Mouse (Mus musculus) hindbrain, embryonic 16.5 days (tissue): ENCODE measurements around the gene Bcdin3d. TPM values are rescaled to one million over a fixed set of nuclear protein-coding genes. Genes with fewer than 3 reads are reported as not detected.

ENCODE experiments used
- ATAC-seq: fragments of 200-750 bp; cut with Nextera tagmentation; 2 replicates; pipeline ENCODE4 v1.8.0; 2017; ENCODE audit warnings: moderate TSS enrichment, moderate library complexity
- H3K27ac ChIP-seq: fragments of 300-500 bp; sonication (generic); 2 replicates; pipeline ENCODE4 v1.5.1; 2014; ENCODE audit warnings: low read depth, mild to moderate bottlenecking, control low read depth, low read length, moderate library complexity
- H3K27me3 ChIP-seq: fragments of 300-500 bp; sonication (generic); replicated peaks from 2 replicates; pipeline ENCODE4 v1.6.1; 2014; ENCODE audit warnings: low read length; ENCODE audit not compliant: control insufficient read depth, insufficient read depth
- H3K36me3 ChIP-seq: fragments of 300-500 bp; sonication (generic); 2 replicates; pipeline ENCODE4 v1.6.1; 2014; ENCODE audit warnings: mild to moderate bottlenecking, low read length, moderate library complexity, mixed read lengths; ENCODE audit not compliant: control insufficient read depth, insufficient read depth
- H3K4me1 ChIP-seq: fragments of 300-500 bp; sonication (generic); 2 replicates; pipeline ENCODE4 v1.6.1; 2014; ENCODE audit warnings: low read depth, low read length; ENCODE audit not compliant: control insufficient read depth, insufficient read depth
- H3K4me2 ChIP-seq: fragments of 300-500 bp; sonication (generic); 2 replicates; pipeline ENCODE4 v1.6.1; 2014; ENCODE audit warnings: mild to moderate bottlenecking, low read length, control low read depth, moderate library complexity
- H3K4me3 ChIP-seq: fragments of 300-500 bp; sonication (generic); 2 replicates; pipeline ENCODE4 v1.5.1; 2014; ENCODE audit warnings: mild to moderate bottlenecking, low read length, control low read depth, moderate library complexity
- H3K9ac ChIP-seq: fragments of 300-500 bp; sonication (generic); 2 replicates; pipeline ENCODE4 v1.6.1; 2014; ENCODE audit warnings: low read depth, mild to moderate bottlenecking, control low read depth, low read length, moderate library complexity
- H3K9me3 ChIP-seq: fragments of 300-500 bp; sonication (generic); 2 replicates; pipeline ENCODE4 v1.6.1; 2014; ENCODE audit warnings: mild to moderate bottlenecking, low read length, moderate library complexity; ENCODE audit not compliant: control insufficient read depth
- WGBS: fragments of 180-500 bp; shearing (Covaris S2); extraction: QIAGEN DNeasy Blood & Tissue Kit; methylation state at CpG from one replicate; pipeline ENCODE4 v1.1.7; 2014; 5-methylcytosine and 5-hydroxymethylcytosine counted together
- polyA plus RNA-seq: library from polyadenylated mRNA; unstranded; fragments of >200 nt; fragmentation: Nextera tagmentation; extraction: Ambion mirVana; gene quantifications from 2 replicates; pipeline ENCODE4 v1.2.1, GENCODE M21; 2015

Gene Bcdin3d
- polyA plus RNA-seq = 16.8 and 17.7 TPM in 2 replicates

DNA sequence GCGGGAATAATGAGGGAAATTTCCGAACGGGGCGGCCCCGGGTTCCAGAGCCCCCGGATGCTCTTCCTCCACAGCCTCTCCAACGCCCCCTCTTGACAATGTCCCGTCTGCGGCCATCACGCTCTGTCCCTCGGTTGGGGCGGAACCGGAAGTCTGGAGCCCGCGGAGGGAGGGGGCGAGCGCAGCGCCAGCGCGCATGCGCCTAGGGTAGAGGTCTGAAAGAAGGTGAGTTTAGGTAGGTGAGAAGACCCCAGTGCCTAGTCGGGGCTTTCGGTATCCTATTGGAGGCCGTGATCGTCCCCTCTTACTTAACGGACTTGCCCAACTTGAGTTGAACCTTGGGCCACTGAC, at the start of gene Bcdin3d:
TSS of gene Bcdin3d (minus strand) at position 155 of the 351 bp plus-strand sequence.
- H3K27ac ChIP-seq = peak within 1 kb of the TSS; percentile 73
- H3K4me3 ChIP-seq = peak within 1 kb of the TSS; percentile 70
- H3K36me3 ChIP-seq = no peaks in the 10 kb centered on the region
- peak within 1 kb of the TSS; percentile 60 for H3K4me2 ChIP-seq
- peak within 1 kb of the TSS; percentile 84 for H3K9ac ChIP-seq
- peaks cover 4% of the 10 kb centered on the region; the same call in 1 of the 2 replicates for H3K4me1 ChIP-seq
- under 1% methylated on average over 25 of the region's 26 CpGs for WGBS
- H3K27me3 ChIP-seq = no peaks in the 10 kb centered on the region
- H3K9me3 ChIP-seq = no peaks in the 10 kb centered on the region
- ATAC-seq = peak; percentile 91

DNA sequence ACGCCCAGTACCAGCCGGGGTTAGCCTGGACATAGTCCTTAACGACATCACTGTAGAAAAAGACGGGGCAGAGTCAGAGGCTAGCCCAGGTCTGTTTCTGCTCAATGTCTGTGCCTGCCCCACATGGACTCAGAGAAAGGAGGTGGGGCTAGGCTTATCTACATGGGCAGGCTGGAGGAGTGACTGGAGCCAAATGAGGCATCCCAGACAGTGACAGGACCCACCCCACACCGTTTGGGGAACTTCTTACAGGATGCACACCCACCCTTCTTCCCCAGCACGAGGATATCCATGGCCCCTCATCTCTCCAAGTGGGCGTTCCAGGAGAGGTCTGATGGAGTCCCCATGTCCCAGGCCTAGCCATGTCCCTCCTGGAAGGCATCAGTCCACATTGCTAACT, 45.8 kb upstream of the Bcdin3d start:
- H3K4me1 ChIP-seq = no peaks in the 10 kb centered on the region
- H3K4me2 ChIP-seq = no peak overlapping the region
- H3K9ac ChIP-seq = no peak overlapping the region
- no peaks in the 10 kb centered on the region for H3K27me3 ChIP-seq
- H3K9me3 ChIP-seq = no peaks in the 10 kb centered on the region
- no peak for ATAC-seq
- no peak overlapping the region for H3K27ac ChIP-seq
- 86% methylated on average over 7 of the region's 7 CpGs for WGBS
- H3K36me3 ChIP-seq = no peaks in the 10 kb centered on the region; the same call in 1 of the 2 replicates
- H3K4me3 ChIP-seq = no peak overlapping the region

DNA sequence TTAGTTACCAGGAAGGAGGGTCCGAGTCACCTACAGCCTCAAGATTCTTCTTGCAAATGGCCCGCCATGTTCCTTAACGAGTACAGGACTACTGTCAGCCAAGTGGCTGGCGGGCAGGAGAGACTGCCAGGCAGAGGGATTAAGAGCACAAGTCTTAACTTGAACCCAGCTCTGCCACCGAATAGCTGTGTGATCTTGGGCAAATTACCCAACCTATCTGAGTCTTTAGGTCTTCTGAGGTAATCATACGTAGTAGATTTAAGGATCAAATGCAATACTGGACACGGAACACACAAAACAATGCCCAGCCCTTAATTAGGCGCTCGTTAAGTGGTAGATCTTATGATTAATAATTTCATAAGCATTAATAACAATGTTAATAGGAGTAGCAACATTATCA, 45.1 kb upstream of the Bcdin3d start:
- 94% methylated on average over 9 of the region's 9 CpGs for WGBS
- H3K4me2 ChIP-seq = no peak overlapping the region

DNA sequence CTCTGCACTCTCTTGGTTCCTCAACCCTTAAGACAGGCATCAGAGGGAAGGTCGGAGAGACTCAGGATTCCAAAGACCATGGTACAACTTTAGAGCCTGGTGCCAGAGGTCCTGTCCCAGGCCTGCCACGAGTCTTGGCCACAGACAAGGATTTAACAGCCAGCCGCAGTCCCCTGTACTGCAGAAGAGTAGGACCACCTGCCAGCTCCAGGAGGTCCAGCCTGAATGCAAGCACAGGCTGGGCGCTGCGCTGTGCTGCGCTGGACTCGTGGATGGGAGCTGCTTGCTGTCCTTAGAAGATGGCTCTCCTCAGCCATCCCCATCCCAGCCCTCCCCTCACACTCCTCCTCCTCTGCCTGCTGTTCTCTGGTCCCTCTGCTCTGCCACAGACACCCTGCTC, 43.2 kb upstream of the Bcdin3d start:
- H3K9me3 ChIP-seq = no peaks in the 10 kb centered on the region
- H3K4me2 ChIP-seq = no peak overlapping the region
- no peak overlapping the region for H3K4me3 ChIP-seq
- ATAC-seq = no peak
- no peaks in the 10 kb centered on the region for H3K27me3 ChIP-seq
- no peak overlapping the region; the same call in 1 of the 2 replicates for H3K9ac ChIP-seq
- H3K4me1 ChIP-seq = no peaks in the 10 kb centered on the region
- 68% methylated on average over 7 of the region's 7 CpGs for WGBS
- H3K27ac ChIP-seq = no peak overlapping the region
- no peaks in the 10 kb centered on the region for H3K36me3 ChIP-seq

More for the DNA sequence above, 45.1 kb upstream of the Bcdin3d start:
- no peaks in the 10 kb centered on the region; the same call in 1 of the 2 replicates for H3K36me3 ChIP-seq
- H3K4me3 ChIP-seq = no peak overlapping the region
- no peaks in the 10 kb centered on the region for H3K4me1 ChIP-seq
- H3K27ac ChIP-seq = no peak overlapping the region
- H3K9ac ChIP-seq = no peak overlapping the region
- ATAC-seq = no peak
- no peaks in the 10 kb centered on the region for H3K9me3 ChIP-seq
- no peaks in the 10 kb centered on the region for H3K27me3 ChIP-seq

DNA sequence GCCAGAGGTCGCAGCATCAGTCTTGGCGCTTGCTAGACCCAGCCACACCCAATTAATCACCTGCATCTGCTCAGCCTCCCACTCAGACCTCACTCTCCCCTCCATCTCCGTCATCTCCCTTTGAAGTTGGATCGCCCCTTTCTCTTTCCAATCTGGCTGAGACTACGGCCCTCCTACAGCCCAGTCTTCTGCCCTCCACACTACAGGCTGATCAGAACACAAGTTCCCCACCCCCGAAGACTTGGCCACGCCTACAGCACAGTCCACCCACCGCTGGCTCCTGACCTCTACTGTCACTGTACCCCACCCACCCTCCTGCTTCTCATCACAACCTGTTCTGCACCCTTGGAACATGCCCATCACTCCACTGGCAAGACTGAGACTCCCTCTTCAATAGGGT, 42.2 kb upstream of the Bcdin3d start:
- WGBS = 68% methylated on average over 8 of the region's 8 CpGs

DNA sequence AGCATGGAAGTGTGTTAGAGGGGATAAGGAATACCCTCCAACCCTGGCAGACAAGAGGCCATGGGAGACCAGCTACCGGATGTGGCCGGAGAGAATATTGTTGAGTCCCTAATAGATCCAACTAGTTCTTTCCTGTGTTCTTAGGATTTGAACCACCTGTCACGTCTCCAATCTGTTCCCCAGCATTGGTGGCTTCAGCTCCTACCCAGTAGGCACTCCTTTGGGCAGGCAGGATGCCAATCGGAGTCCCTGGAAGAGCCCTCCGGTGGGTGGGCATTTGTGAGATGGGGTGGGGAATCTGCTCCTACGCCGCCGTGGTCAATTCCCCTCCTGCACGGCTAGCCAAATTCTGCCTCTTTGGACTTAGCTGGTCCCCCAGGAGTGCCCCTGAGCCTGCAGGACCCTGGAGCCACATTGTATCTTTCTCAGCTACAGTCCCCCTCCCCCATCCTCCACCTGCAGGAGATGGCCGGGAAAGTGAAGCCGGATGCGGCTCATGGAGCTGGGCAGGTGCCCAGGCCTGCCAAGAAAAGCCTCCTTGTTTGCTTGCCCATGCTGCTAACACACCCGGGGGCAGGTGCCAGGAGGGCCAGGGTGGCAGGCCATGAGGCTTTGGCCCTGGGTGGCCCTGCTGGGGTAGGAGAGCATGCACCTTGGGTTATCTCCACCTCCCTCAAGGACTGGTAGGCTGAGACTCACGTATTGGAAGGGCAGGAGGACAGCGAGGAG, 37.4 kb upstream of the Bcdin3d start:
- ATAC-seq = no peak
- H3K9ac ChIP-seq = no peak overlapping the region
- H3K27ac ChIP-seq = no peak overlapping the region
- no peaks in the 10 kb centered on the region for H3K4me1 ChIP-seq
- H3K4me3 ChIP-seq = no peak overlapping the region
- H3K4me2 ChIP-seq = no peak overlapping the region
- H3K9me3 ChIP-seq = no peaks in the 10 kb centered on the region
- WGBS = 73% methylated on average over 15 of the region's 15 CpGs
- no peaks in the 10 kb centered on the region for H3K27me3 ChIP-seq
- H3K36me3 ChIP-seq = no peaks in the 10 kb centered on the region; the same call in 1 of the 2 replicates

More for the DNA sequence above, 42.2 kb upstream of the Bcdin3d start:
- Histone ChIP-seq H3K27ac (no peak overlapping the region), H3K9me3 (no peaks in the 10 kb centered on the region), H3K4me1 (no peaks in the 10 kb centered on the region), H3K4me3 (no peak overlapping the region), H3K4me2 (no peak overlapping the region), H3K36me3 (no peaks in the 10 kb centered on the region), H3K27me3 (no peaks in the 10 kb centered on the region), H3K9ac (no peak overlapping the region)
- no peak for ATAC-seq

DNA sequence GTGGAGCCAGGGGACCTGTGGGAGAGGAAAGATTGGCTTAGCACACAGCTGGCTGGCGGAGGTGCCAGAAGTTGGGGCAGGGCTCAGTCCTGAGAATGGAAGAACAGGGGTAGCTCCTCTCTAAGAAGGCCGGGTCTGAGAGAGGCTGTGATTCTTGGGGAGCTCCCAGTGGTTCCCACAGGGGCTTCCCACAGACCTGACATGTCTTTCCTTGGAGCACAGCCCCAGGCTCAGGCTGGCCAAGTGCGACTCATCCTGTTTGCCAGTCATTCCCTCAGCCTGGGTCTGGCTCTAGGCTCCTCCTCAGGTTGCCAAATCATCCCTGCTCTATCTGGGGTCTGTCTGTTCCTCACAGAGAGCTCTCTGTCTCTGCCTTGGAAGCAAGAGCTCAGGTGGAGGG, 36.1 kb upstream of the Bcdin3d start:
- no peaks in the 10 kb centered on the region for H3K27me3 ChIP-seq
- H3K4me2 ChIP-seq = no peak overlapping the region
- no peaks in the 10 kb centered on the region for H3K4me1 ChIP-seq
- no peak overlapping the region for H3K9ac ChIP-seq
- H3K4me3 ChIP-seq = no peak overlapping the region
- H3K27ac ChIP-seq = no peak overlapping the region
- no peaks in the 10 kb centered on the region for H3K9me3 ChIP-seq
- 81% methylated on average over 3 of the region's 3 CpGs for WGBS
- H3K36me3 ChIP-seq = no peaks in the 10 kb centered on the region; the same call in 1 of the 2 replicates
- ATAC-seq = no peak

DNA sequence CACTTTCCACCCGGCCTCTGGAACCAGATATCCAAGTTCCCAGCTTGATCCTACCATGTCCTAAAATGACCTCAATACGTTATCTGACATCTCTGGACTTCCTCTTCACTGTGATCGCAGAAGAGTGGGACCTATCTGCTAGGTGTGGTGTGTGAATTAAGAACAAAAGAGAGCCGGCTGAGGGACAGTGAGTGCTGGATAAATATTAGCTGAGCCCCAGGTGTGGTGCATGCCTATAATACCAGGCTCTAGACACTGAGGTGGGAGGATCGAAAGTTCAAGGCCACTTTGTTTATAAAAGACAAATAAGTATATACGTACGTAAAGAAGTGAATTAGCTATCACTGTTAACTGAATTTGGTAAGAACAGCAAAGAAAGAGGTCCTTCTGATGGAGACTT, 35.3 kb upstream of the Bcdin3d start:
- Histone ChIP-seq H3K4me2 (no peak overlapping the region), H3K9ac (no peak overlapping the region), H3K27me3 (no peaks in the 10 kb centered on the region), H3K4me1 (no peaks in the 10 kb centered on the region), H3K9me3 (no peaks in the 10 kb centered on the region), H3K27ac (no peak overlapping the region), H3K4me3 (no peak overlapping the region), H3K36me3 (no peaks in the 10 kb centered on the region; the same call in 1 of the 2 replicates)
- ATAC-seq = no peak
- WGBS = 91% methylated on average over 7 of the region's 7 CpGs

DNA sequence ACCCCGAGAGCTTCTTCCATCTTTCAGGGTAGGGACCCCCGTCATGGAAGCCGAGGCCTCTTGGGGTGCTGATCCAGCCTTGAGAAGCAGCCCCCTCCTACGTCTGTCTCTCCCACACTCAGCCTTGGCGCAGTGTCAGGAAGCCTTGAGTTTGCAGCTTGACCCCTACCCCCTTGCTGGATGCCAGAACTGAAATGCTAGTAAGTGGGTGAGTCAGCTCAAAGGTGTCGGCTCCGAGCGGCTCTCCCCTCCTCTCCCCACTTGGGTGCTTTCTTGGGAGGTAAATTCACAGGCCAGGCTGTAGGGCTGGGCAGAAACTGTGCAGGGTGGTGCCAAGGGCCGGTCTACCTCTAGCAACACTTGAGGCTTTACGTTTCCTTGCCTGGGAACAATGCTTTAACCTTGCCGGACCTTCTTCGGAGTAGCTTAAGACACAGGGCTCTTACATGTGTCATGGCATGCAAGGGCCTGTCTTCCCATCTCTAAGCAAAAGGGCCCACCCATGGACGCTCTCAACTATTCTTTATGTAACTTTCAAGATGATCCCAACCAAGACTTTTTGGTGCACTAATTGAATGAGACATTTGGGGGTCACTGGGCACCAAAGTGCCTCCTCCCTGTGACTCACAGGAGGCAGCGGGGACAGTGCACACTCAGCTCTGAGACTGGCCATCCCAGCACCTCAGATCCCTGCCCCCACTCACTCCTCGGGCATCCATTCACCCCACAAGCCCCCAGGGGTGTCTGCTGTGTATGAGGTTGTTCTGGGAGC, 31.0 kb upstream of the Bcdin3d start:
- Histone ChIP-seq H3K4me3 (no peak overlapping the region), H3K27ac (no peak overlapping the region), H3K9ac (no peak overlapping the region), H3K4me1 (peaks cover 15% of the 10 kb centered on the region), H3K27me3 (no peaks in the 10 kb centered on the region), H3K4me2 (no peak overlapping the region), H3K9me3 (no peaks in the 10 kb centered on the region), H3K36me3 (no peaks in the 10 kb centered on the region; the same call in 1 of the 2 replicates)
- WGBS = 81% methylated on average over 15 of the region's 15 CpGs
- no peak for ATAC-seq
